Comparison of ENCODE assay signal across 25 mouse cellular contexts in the genomic region with DNA sequence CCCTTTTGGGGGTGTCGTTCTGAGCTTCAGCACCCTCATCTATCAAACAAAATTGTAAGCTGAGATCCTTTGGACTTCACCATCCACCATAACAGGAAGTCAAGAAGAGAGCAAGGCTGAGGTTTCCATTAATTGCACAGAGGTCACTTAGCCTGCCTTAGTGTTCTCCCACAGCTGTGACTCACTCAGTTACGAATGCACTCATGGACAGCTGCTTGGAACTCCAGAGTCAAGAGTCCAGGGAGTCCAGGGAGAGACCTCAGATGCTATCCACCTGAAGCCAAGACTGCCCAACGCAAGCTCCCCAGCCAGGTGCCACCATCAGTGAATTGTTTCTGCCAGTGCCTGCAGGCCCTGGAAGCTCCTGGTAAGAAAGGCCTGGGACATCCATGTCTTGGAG.
"Had no signal": no experiment of that assay in that cellular context is flagged by ENCODE, and none has a peak within 500 bp of the region (broad histone marks: within the 10 kb centered on the region; RNA-seq: fewer than 3 reads in every experiment).

No protein-coding gene starts in this region.

- H3K27me3 ChIP-seq: heart, embryonic 13.5 days; heart, embryonic 15.5 days; hindbrain, embryonic 15.5 days; kidney, embryonic 15.5 days; limb, embryonic 12.5 days had no signal

- H3K4me2 ChIP-seq: heart, embryonic 11.5 days; heart, embryonic 13.5 days; heart, embryonic 15.5 days; hindbrain, embryonic 13.5 days; hindbrain, embryonic 15.5 days; kidney, embryonic 15.5 days; limb, embryonic 12.5 days; liver, embryonic 11.5 days had no signal

- H3K36me3 ChIP-seq: heart, embryonic 13.5 days; heart, embryonic 15.5 days; hindbrain, embryonic 13.5 days; hindbrain, embryonic 15.5 days; kidney, embryonic 15.5 days; limb, embryonic 12.5 days had no signal

- DNase-seq: gastrocnemius, postnatal 14 days; gastrocnemius, postnatal 36 days; heart, adult 11 months; heart, adult 2 months; heart, postnatal 14 days; heart, postnatal 36 days; kidney, adult 11 months; kidney, adult 2 months; kidney, adult 9 months; kidney, postnatal 14 days; kidney, postnatal 36 days; layer of hippocampus, adult 9-11 months; layer of hippocampus, postnatal 36 days; left cerebral cortex, postnatal 4 days; liver had no signal

- H3K4me3 ChIP-seq: heart, adult 2 months; heart, embryonic 13.5 days; heart, embryonic 15.5 days; hindbrain, embryonic 13.5 days; hindbrain, embryonic 15.5 days; kidney, embryonic 15.5 days; limb, embryonic 12.5 days had no signal

- ATAC-seq: hindbrain, postnatal 0 days; intestine, embryonic 16.5 days had no signal
